Comparison of ENCODE assay signal across 9 mouse cellular contexts in the genomic region with DNA sequence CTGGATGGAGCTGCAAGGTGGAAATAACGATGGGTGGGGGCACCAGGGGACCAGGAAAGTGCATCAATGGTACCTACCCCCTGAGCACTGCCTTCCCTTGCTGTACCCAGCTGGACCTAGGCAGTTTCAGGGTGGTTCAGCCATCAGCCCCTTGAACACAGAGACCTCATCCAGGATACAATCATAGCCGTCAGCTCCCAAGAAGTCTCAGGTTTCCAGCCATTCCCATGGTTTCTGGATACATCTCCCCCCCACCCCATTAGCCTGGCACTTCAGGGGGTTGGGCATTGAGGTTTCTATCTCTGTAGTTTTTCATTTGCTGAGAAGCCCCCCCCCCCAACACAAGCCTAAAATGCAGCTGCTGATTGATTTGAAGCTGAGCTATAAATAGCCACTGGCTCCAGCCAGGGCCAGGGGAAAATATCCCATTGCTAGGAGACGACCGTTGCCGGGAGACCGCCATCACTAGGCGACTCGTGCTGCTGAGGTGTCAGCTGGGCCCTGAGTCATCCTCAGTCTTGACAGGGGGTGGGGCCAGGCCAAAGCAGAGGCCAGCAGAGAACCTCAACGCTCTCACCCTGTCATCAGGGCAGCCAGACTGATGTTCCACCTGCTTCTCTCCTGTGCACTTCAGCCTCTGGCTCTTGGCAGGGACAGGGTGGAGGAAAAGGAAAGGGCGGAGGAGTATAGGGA. TPM values are rescaled to one million over a fixed set of nuclear protein-coding genes. Genes with fewer than 3 reads are reported as not detected.
A peak's percentile ranks its signal among the peaks of the same experiment; 100 is the strongest.
DNase-seq lines count a peak whose midpoint lies in the region; ATAC-seq lines count a peak whose summit lies in the region.
"Had no signal": no experiment of that assay in that cellular context is flagged by ENCODE, and none has a peak within 500 bp of the region (broad histone marks: within the 10 kb centered on the region; RNA-seq: fewer than 3 reads in every experiment).

No protein-coding gene starts in this region.

- 12% methylated on average over 10 of the region's 10 CpGs for WGBS in neural tube, embryonic 11.5 days
- 11% methylated on average over 10 of the region's 10 CpGs for WGBS in liver, embryonic 11.5 days

- no peaks in the 10 kb centered on the region for H3K9me3 ChIP-seq in neural tube, embryonic 11.5 days (ENCODE audit: control insufficient read depth, low read length)
- H3K9me3 ChIP-seq in liver, embryonic 11.5 days (ENCODE audit: control insufficient read depth, low read length), result no peaks in the 10 kb centered on the region

- no peaks in the 10 kb centered on the region for H3K36me3 ChIP-seq in neural tube, embryonic 11.5 days (ENCODE audit: control insufficient read depth, insufficient read depth, low read length)
- no peaks in the 10 kb centered on the region for H3K36me3 ChIP-seq in liver, embryonic 11.5 days (ENCODE audit: control insufficient read depth, insufficient read depth, low read length)

- DNase-seq in cerebellum, postnatal 14 days, result peak; percentile 59 to 77
- no peak for DNase-seq in cerebellum, adult 11-12 months
- peak; percentile 59 for DNase-seq in embryo, embryonic 11.5 days (ENCODE audit: low read depth, low spot score)
- DNase-seq in heart, adult 8-10 months (ENCODE audit: low spot score), result peak; percentile 47
- peak; percentile 94 for DNase-seq in layer of hippocampus, adult 9-11 months
- peak; percentile 90 for DNase-seq in neural tube, embryonic 11.5 days (ENCODE audit: low spot score)
- DNase-seq in liver, embryonic 11.5 days (ENCODE audit: low spot score), result no peak
- DNase-seq in thymus, postnatal 14 days, result no peak

- H3K4me1 ChIP-seq in neural tube, embryonic 11.5 days (ENCODE audit: control insufficient read depth, insufficient read depth, low read length), result peaks cover 11% of the 10 kb centered on the region
- H3K4me1 ChIP-seq in liver, embryonic 11.5 days (replicated peaks; ENCODE audit: control insufficient read depth, insufficient read depth, low read length), result no peaks in the 10 kb centered on the region

- no peak overlapping the region for H3K4me3 ChIP-seq in neural tube, embryonic 11.5 days (ENCODE audit: low read depth, low read length)
- no peak overlapping the region for H3K4me3 ChIP-seq in liver, embryonic 11.5 days (ENCODE audit: low read depth, low read length)

- peak; percentile 89 for ATAC-seq in neural tube, embryonic 11.5 days (ENCODE audit: insufficient read depth, low FRiP score, low TSS enrichment)
- no peak for ATAC-seq in liver, embryonic 11.5 days (replicated peaks; ENCODE audit: low FRiP score)

- no peaks in the 10 kb centered on the region for H3K27me3 ChIP-seq in neural tube, embryonic 11.5 days (ENCODE audit: control insufficient read depth, insufficient read depth, low read length)
- H3K27me3 ChIP-seq in liver, embryonic 11.5 days (replicated peaks; ENCODE audit: control insufficient read depth, insufficient read depth, low read length), result peaks cover 12% of the 10 kb centered on the region

- peak overlapping the region; percentile 3; the same call in 1 of the 2 replicates for H3K9ac ChIP-seq in neural tube, embryonic 11.5 days (ENCODE audit: low read length)
- H3K9ac ChIP-seq in liver, embryonic 11.5 days (ENCODE audit: low read depth, low read length), result no peak overlapping the region

- H3K4me2 ChIP-seq in neural tube, embryonic 11.5 days (ENCODE audit: low read depth), result peak overlapping the region; percentile 14
- H3K4me2 ChIP-seq in liver, embryonic 11.5 days, result no peak overlapping the region

- H3K27ac ChIP-seq in neural tube, embryonic 11.5 days (ENCODE audit: low read depth, low read length), result peak overlapping the region; percentile 76
- H3K27ac ChIP-seq in liver, embryonic 11.5 days (ENCODE audit: low read depth, low read length), result no peak overlapping the region

RNA-seq across cellular contexts. Expression of a gene that starts 5.9 kb away (rescaled TPM):
- total RNA-seq in heart, adult 8-10 months (2022), result 1 to 10 TPM; 1.2 to 1.9 (median 1.5) TPM
- 13.2 and 14.7 TPM in 2 replicates for polyA plus RNA-seq in neural tube, embryonic 11.5 days (2014; fragmentation: Nextera tagmentation; extraction: Ambion mirVana)
- polyA plus RNA-seq in liver, embryonic 11.5 days (2014; fragmentation: Nextera tagmentation; extraction: Ambion mirVana), result 0.99 and 1.2 TPM in 2 replicates
- total RNA-seq: neutrophil, adult 5-6 weeks had no signal

RNA-seq across cellular contexts. Expression of a gene that starts 6.0 kb away (rescaled TPM):
- total RNA-seq in heart, adult 8-10 months (2022), result 10 to 100 TPM; 58.8 to 75.3 (median 65.7) TPM
- polyA plus RNA-seq in neural tube, embryonic 11.5 days (2014; fragmentation: Nextera tagmentation; extraction: Ambion mirVana), result 29.4 and 38.8 TPM in 2 replicates
- 7.6 and 10.8 TPM in 2 replicates for polyA plus RNA-seq in liver, embryonic 11.5 days (2014; fragmentation: Nextera tagmentation; extraction: Ambion mirVana)

RNA-seq across cellular contexts. Expression of a gene that starts 7.5 kb away (rescaled TPM):
- 1 to 10 TPM in 1 of 4 experiments, under 1 TPM in 1, not detected in 2; 0.72 to 1.8 TPM for total RNA-seq in heart, adult 8-10 months (2022)
- 0.78 TPM in 1 of 2 replicates, not detected in the other for polyA plus RNA-seq in neural tube, embryonic 11.5 days (2014; fragmentation: Nextera tagmentation; extraction: Ambion mirVana)
- not detected in 2 replicates for polyA plus RNA-seq in liver, embryonic 11.5 days (2014; fragmentation: Nextera tagmentation; extraction: Ambion mirVana)
- total RNA-seq: neutrophil, adult 5-6 weeks had no signal

RNA-seq across cellular contexts. Expression of a gene that starts 10.3 kb away (rescaled TPM):
- 10 to 100 TPM; 40.7 to 49.9 (median 44.9) TPM for total RNA-seq in heart, adult 8-10 months (2022)
- polyA plus RNA-seq in neural tube, embryonic 11.5 days (2014; fragmentation: Nextera tagmentation; extraction: Ambion mirVana), result 65.7 and 66.6 TPM in 2 replicates
- 83.7 and 83.8 TPM in 2 replicates for polyA plus RNA-seq in liver, embryonic 11.5 days (2014; fragmentation: Nextera tagmentation; extraction: Ambion mirVana)

RNA-seq across cellular contexts. Expression of a gene that starts 16.6 kb away (rescaled TPM):
- total RNA-seq in heart, adult 8-10 months (2022), result under 1 TPM in 1 of 4 experiments, not detected in 3; 0.38 TPM
- polyA plus RNA-seq in neural tube, embryonic 11.5 days (2014; fragmentation: Nextera tagmentation; extraction: Ambion mirVana), result 0.15 and 0.34 TPM in 2 replicates
- 0.25 and 0.33 TPM in 2 replicates for polyA plus RNA-seq in liver, embryonic 11.5 days (2014; fragmentation: Nextera tagmentation; extraction: Ambion mirVana)
- total RNA-seq: neutrophil, adult 5-6 weeks had no signal

Comparison
In these comparisons a context has a peak if more than half of its experiments do, and no peak if none do; other contexts are left out.
1. DNase-seq: peak in cerebellum, postnatal 14 days (2 of 2), embryo, embryonic 11.5 days (single experiment), heart, adult 8-10 months (single experiment), layer of hippocampus, adult 9-11 months (single experiment) and neural tube, embryonic 11.5 days (single experiment); none in cerebellum, adult 11-12 months (single experiment), liver, embryonic 11.5 days (single experiment) and thymus, postnatal 14 days (single experiment).